Mouse (Mus musculus) embryo, embryonic 10.5 days (tissue): Measurements from ENCODE around the gene Spry2.
A peak's percentile ranks its signal among the peaks of the same experiment; 100 is the strongest.

Source experiments
- DNase-seq: peaks from one replicate; pipeline ENCODE4 v3.0.0-alpha.2; 2015; ENCODE audit warnings: low spot score

Spry2 gene

GRCm38 (mm10) chr14:105896791-105897568, at the start of gene Spry2:
TSS of gene Spry2 (minus strand) at chr14:105896819.
- peak; percentile 96 for DNase-seq

DNA sequence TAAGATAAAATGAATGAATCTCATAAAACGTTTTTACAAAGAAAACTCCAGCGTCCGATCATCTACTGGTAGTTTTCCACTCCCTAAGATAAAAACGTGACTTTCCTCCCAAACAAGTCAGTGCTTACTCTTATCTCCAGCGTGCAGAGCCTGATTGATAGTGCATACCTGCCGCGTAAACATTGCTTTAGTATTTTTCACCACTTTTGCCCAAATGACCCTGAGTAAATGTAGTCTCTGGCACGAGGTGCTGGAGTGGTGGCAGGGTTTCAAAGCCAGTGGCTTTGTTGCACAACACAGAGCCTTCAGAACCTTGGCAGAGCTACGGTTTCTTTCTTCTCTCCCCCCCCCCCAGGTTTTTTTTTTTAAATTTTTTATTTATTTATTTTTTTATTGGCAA, 44.7 kb upstream of the Spry2 start:
- no peak for DNase-seq

GRCm38 (mm10) chr14:105926726-105927125, 30.1 kb upstream of the Spry2 start:
- DNase-seq: no peak

- DNase-seq: no peak
Measured at GRCm38 (mm10) chr14:105925305-105925704, 28.7 kb upstream of the Spry2 start.

GRCm38 (mm10) chr14:105924712-105925111, 28.1 kb upstream of the Spry2 start:
- peak; percentile 69 for DNase-seq

DNA sequence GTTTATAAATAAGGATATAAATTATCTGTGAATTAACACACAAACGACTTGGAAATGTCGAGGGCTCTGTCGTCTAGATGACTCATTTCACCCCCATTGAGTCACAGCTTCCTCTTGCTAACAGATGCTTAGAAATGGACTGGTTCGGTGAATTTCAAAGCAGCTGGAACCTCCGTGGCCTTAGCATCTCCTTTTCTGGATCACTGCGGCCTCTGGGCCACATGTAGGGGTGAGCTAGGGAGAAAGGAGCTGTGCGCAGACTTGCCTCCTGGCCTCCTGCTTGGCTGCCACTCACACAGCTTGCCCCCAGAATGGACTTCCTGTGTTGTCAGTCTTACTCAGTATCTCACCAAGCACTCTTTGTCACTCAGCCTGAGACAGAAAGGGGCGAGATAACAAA, 26.3 kb upstream of the Spry2 start:
- DNase-seq: peak; percentile 64

DNA sequence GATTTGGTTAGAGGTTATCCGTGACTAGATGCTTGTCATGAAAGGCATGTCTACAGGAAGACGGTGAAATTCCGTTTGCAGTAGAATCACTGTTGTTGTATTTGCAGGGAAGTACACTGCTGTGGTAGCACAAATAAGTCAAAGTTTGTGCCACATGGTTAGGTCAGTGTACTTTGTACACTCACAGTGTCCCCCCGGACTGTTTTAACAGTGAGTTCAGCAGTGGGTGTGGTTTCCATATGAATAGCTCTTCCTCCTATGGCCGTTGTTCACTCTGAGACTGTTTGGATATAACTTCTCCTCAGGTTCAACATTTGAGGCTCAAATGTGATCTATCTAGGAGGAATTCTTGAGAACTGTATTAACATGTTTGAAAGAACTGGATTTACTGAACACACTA, 25.8 kb upstream of the Spry2 start:
- peak; percentile 63 for DNase-seq

DNA sequence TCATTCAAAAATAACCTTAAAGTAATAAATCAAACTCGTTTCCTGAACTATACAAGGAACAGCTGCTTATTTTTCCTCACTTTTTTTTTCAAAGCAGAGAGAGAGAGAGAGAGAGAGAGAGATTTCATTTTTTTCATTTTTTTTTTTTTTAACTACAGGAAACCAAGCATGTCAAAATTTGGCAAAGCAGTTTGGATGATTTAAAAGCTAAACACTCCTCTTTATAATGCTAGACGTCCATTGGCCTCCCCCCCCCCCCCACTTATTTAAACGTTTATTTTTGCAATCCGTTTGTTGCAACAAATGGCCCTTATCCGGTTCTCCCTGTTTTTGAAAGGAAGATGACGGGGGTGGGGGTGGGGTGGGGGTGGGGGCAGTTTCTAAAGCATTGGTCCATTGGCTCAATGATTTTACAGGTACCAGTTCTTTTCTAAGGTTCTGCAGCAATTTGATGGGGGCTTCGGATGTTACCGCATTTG, 24.6 kb upstream of the Spry2 start:
- peak; percentile 40 for DNase-seq

GRCm38 (mm10) chr14:105920395-105921216, 24.0 kb upstream of the Spry2 start:
- peak; percentile 82 for DNase-seq

GRCm38 (mm10) chr14:105907216-105907615, 10.6 kb upstream of the Spry2 start:
- no peak for DNase-seq

DNA sequence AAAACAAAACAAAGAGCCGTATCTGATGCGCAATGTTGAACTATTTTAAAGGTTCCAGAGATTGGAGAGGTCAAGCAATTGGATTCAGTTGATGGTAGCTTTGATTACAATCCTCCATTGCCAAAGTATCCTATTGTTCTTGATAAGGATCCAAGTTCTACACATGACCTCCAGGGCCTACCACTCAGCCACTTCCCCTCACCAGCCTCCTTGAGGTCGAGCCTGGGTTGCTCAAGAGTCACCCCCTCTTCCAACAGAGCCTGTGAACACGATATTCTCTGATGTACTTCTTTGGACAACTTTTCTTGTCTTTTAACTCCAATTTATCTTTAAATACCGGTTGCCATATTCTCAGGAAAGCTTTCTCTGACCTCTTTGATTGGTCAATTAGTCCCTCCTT, 9.3 kb upstream of the Spry2 start:
- no peak for DNase-seq

DNA sequence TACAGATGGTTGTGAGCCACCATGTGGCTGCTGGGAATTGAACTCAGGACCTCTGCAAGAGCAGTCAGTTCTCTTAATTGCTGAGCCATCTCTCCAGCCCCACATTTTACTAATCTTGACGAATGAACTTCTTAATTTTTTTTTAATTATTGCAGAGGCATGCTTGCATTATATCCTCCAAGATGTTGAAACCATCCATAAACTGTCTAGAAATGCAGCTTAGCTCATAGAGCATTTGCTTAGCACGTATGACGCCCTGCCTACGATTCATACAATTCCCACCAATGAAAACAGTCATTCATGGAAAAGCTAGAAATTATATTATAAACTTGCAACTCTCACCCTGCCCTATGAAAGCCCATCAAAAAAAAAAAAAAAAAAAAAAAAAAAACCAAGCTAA, 8.9 kb upstream of the Spry2 start:
- no peak for DNase-seq

DNA sequence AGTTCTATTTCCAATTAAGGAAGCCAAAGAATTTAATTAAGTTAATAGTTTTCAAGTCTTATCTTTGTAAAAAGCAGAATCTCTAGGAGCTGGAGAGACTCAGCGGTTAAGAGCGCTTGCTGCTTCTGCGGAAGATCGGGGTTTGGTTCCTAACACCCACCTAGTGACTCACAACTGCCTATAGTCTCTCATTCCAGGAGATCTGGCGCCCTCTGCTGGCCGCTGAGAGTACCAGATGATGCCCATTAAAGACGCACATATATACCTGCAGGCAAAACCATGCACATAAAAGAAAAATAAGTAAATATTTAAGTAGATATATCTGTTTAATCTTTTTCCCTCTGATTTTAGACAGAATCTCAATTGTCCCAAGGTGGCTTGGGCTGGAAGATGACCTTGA, 6.2 kb upstream of the Spry2 start:
- DNase-seq: no peak

DNA sequence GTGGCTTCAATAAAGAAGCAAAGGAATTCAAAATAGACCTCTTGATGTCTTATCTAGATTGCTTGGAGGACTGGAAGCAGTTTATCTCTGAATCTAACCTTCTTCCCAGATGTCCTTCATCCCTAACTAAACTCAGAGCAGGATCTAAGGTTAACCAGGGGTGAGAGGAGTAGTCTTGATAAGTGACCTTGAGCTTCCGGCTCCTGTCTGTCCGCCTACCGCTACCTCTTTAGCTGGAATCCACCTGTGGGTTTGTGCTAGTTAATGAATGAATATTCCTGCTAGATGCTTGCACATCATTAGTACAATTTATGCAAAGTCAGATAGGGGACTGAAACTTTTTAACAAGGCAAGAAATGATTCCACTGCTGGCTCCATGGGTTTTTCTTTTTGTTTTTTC, 4.2 kb upstream of the Spry2 start:
- no peak for DNase-seq

DNA sequence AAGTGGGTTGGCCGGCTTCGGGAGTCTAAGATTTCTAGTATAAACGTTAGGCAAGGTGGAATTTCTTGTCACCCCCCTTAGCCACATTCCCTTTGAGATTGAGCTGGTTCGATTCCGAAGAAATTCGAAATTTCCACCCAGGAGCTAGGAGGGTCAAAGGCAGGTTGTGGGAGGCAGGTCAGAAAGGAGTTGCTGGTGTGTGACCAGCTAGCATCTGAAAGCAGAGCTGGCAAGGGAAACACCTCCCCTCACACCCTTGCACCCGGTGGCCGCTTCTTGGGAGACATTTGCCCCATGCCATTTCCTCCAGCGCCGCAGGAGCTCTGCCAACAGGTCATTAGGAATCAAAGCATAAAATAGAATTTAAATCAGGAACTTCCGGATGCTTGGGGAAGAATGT, 2.5 kb upstream of the Spry2 start:
- no peak for DNase-seq

- DNase-seq: peak; percentile 87
Measured at GRCm38 (mm10) chr14:105898266-105899111, 1.9 kb upstream of the Spry2 start.

GRCm38 (mm10) chr14:105897569-105898101, 1.0 kb upstream of the Spry2 start:
- DNase-seq: peak; percentile 84

DNA sequence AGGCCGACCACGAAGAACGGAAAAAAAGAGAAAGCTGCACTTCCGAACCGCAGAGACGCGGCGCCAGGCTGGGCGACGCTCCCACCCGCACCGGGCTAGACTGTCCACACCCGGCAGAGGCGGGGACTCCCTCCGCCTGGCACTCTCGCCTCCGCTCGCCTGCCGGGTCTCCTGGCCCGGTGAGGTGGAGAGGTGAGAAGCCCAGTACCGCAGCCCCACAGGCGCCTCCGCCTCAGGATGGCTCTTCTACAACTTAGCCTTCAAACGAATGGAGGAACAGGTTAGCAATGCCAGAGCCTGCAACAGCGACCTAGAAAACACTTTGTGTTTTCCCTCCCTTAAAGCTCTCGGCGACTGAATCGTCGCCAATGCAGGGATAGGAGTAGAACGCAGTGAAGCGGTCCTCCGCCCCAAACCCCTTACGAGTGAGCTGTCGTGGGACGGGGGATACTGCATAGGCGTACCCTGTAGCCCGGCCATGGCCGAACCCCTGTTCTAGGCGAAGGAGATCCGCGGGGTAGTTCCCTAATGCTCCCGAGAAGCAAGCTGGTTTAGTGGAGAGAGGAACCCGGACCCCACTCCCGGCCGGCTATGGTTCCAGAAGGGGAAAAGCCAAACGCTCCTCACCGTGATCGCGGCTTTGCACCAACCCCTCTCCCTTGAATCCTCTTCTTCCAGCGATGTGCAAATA, 513 bp downstream of the Spry2 start:
- DNase-seq: peak; percentile 65

GRCm38 (mm10) chr14:105894971-105895873, 1.4 kb downstream of the Spry2 start:
- peak; percentile 76 for DNase-seq

DNA sequence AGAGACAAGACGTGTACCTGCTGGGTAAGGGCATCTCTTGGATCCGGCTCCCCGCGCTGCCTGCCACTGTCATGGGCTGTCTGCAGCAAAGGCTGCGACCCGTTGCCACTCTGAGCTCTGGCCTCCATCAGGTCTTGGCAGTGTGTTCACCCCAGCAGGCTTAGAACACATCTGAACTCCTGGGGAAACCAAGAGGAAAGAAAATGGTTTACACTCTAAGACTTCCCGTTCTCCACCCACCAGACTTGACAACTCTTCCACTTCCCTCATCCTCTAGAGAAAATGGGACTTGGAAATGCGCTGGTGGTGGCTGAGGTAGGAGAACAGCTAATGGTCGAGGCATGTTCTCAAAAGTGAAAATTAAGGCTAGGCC, 3.0 kb downstream of the Spry2 start:
- DNase-seq: peak; percentile 45
